Mouse (Mus musculus): ENCODE measurements at regions not wholly inside any gene's neighbourhood (a gene's known extent, or its start where the extent isn't known, plus 50 kb on each side); places are given as distances from the start of the nearest gene placed in this dataset.

DNA sequence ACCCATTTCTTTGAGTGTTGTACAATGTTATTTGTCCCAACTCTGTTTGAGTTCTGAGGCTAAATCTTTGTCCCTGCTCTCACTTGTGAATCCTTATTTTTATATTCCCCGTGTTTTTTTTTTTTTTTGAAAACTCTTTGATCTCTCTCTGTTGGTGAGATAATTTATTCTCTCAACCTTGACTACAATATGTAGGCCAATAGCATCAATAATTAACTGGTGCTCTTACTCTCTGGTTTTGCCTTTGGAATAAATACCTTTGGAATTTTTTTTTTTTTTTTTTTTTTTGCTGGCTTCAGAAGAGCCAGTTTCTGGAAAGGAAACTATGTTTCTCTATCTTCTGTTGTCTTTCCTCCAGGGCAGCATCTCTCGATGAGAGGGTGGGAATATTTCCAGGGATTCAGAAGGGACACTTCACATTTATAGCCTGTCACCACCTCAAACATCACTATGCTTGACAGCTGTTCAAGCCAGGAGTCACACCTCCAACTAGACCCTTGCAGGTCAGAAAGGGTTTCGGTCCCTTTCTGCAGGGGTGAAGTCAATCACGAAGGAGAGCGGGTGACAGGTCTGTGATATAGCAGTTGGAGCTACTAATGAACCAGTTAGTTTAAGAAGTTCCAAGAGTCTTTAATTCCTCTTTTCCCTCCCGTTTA, 330.9 kb upstream of the Fam241a start:
- no peak overlapping the region for H3K27ac ChIP-seq (ENCODE audit: insufficient read depth, low read depth, low read length)
- H3K36me3 ChIP-seq (ENCODE audit: control insufficient read depth, insufficient read depth, low read length), result no peaks in the 10 kb centered on the region
- no peaks in the 10 kb centered on the region for H3K4me1 ChIP-seq (ENCODE audit: control insufficient read depth, insufficient read depth, insufficient read length, low read length)
- H3K27me3 ChIP-seq (ENCODE audit: control insufficient read depth, insufficient read depth, low read length), result no peaks in the 10 kb centered on the region
- TF ChIP-seq POLR2A (IDR thresholded peaks at IDR 0.05; ENCODE audit: low read depth, low read length), result no peak
- no peak for TF ChIP-seq CTCF (IDR thresholded peaks at IDR 0.05; ENCODE audit: extremely low read depth, insufficient read length, insufficient replicate concordance, low read depth, low read length)
- 73% methylated on average over 6 of the region's 6 CpGs for WGBS
- H3K4me3 ChIP-seq (ENCODE audit: low read depth, low read length), result no peak overlapping the region

DNA sequence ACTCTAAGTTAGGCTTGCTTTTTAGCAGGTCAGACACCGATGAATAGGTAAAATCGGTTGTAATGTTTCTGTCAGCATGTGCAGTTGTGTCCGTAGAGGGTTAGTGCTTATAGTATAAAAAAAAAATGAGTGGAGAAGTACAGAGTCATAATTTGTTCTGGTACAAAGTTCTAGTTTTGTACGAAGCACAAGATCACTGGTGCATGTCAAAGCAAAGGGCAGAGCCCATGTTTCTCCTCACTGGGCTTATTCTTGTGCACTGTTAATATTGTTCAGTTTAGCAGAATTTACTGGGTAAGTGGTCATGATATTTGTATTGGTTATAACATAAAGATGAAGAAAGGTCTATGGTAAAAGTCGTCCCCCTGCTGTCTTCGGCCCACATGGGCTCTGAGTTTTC, 330.4 kb upstream of the Fam241a start:
- Histone ChIP-seq H3K27me3 (ENCODE audit: control insufficient read depth, insufficient read depth, low read length) (no peaks in the 10 kb centered on the region), H3K4me1 (ENCODE audit: control insufficient read depth, insufficient read depth, insufficient read length, low read length) (no peaks in the 10 kb centered on the region), H3K36me3 (ENCODE audit: control insufficient read depth, insufficient read depth, low read length) (no peaks in the 10 kb centered on the region), H3K27ac (ENCODE audit: insufficient read depth, low read depth, low read length) (no peak overlapping the region), H3K4me3 (ENCODE audit: low read depth, low read length) (no peak overlapping the region)
- 87% methylated on average over 6 of the region's 6 CpGs for WGBS
- no peak for TF ChIP-seq POLR2A (IDR thresholded peaks at IDR 0.05; ENCODE audit: low read depth, low read length)
- no peak for TF ChIP-seq CTCF (IDR thresholded peaks at IDR 0.05; ENCODE audit: extremely low read depth, insufficient read length, insufficient replicate concordance, low read depth, low read length)

DNA sequence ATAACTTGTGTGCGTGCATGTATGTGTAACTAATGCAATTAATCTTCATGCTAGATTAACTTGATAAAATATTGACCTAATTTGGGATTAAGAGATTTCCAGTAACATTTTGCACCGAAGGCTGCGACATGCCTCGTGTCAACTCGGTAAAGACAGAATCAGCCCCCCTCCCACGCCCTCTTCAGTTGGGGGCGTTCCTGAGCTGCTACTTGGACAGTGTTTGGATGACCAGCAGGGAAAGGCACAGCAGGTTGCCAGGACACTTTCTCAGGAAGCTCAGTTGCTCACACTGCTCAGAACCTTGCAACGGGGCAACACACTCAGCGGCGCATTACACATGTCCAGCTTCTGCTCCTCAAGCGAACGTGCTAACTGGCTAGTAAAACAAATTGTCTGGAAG, 326.2 kb upstream of the Fam241a start:
- WGBS, result 49% methylated on average over 12 of the region's 12 CpGs
- Histone ChIP-seq H3K36me3 (ENCODE audit: control insufficient read depth, insufficient read depth, low read length) (no peaks in the 10 kb centered on the region), H3K4me1 (ENCODE audit: control insufficient read depth, insufficient read depth, insufficient read length, low read length) (no peaks in the 10 kb centered on the region), H3K27ac (ENCODE audit: insufficient read depth, low read depth, low read length) (no peak overlapping the region), H3K4me3 (ENCODE audit: low read depth, low read length) (no peak overlapping the region), H3K27me3 (ENCODE audit: control insufficient read depth, insufficient read depth, low read length) (no peaks in the 10 kb centered on the region)
- no peak for TF ChIP-seq CTCF (IDR thresholded peaks at IDR 0.05; ENCODE audit: extremely low read depth, insufficient read length, insufficient replicate concordance, low read depth, low read length)
- no peak for TF ChIP-seq POLR2A (IDR thresholded peaks at IDR 0.05; ENCODE audit: low read depth, low read length)

DNA sequence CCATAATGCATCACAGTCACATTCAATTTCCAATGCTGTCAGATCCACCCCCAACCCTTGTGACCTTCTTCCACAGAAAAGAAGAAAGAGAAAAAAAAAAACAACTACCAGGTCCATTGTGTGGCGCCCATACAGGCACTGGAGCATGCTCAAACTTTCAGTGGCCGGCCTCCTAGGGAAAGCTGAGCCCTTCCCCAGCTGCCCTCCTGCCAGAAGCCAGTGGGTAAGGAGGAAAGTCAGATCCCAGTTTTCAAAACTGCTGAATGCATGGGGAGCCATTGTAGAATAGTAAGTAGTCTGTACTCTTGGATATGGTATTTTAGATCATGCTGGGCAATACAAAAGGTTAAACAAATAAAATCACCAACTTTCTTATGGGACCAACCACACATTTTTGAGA, 325.5 kb upstream of the Fam241a start:
- Histone ChIP-seq H3K4me3 (ENCODE audit: low read depth, low read length) (no peak overlapping the region), H3K27ac (ENCODE audit: insufficient read depth, low read depth, low read length) (no peak overlapping the region), H3K4me1 (ENCODE audit: control insufficient read depth, insufficient read depth, insufficient read length, low read length) (no peaks in the 10 kb centered on the region), H3K27me3 (ENCODE audit: control insufficient read depth, insufficient read depth, low read length) (no peaks in the 10 kb centered on the region), H3K36me3 (ENCODE audit: control insufficient read depth, insufficient read depth, low read length) (no peaks in the 10 kb centered on the region)
- no peak for TF ChIP-seq CTCF (IDR thresholded peaks at IDR 0.05; ENCODE audit: extremely low read depth, insufficient read length, insufficient replicate concordance, low read depth, low read length)
- no peak for TF ChIP-seq POLR2A (IDR thresholded peaks at IDR 0.05; ENCODE audit: low read depth, low read length)
- WGBS, result 80% methylated on average over 2 of the region's 2 CpGs

DNA sequence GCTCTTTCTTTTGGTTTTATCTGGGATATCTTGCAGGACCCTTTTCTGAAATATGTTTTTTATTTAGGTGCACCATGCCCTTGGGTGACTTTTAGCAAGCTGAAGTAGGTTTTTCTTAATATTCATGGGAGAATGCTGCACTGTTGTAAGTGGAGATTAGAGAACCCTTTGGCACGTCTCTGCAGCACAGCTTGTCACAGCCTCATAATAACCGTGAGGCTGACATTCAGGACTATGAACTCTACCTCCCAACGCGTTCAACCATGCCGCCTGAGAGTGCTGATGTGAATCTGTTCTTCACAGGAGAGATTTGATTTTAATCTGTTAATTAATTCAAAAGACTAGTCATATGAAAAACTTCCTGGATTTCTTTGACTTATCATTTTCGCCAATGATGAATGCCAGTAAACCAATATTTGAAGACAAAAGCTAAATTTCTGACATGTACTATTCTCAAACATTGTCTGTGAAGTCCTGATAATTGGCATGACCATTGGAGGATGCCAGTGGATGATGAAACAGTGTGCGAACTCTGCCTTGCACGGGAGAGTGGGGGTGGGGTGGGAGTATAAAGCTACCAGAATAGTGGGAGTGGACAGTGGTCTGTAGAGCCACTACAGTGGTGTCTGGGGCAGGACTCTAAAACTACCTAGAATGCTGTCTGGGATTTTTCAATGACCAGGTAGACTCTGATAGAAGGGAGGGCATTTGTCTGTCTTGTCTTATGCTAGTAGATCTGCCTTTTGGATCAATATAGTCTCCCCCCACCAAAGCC, 324.8 kb upstream of the Fam241a start:
- Histone ChIP-seq H3K27me3 (ENCODE audit: control insufficient read depth, insufficient read depth, low read length) (no peaks in the 10 kb centered on the region), H3K36me3 (ENCODE audit: control insufficient read depth, insufficient read depth, low read length) (no peaks in the 10 kb centered on the region), H3K4me3 (ENCODE audit: low read depth, low read length) (no peak overlapping the region), H3K27ac (ENCODE audit: insufficient read depth, low read depth, low read length) (no peak overlapping the region), H3K4me1 (ENCODE audit: control insufficient read depth, insufficient read depth, insufficient read length, low read length) (no peaks in the 10 kb centered on the region)
- no peak for TF ChIP-seq POLR2A (IDR thresholded peaks at IDR 0.05; ENCODE audit: low read depth, low read length)
- no peak for TF ChIP-seq CTCF (IDR thresholded peaks at IDR 0.05; ENCODE audit: extremely low read depth, insufficient read length, insufficient replicate concordance, low read depth, low read length)
- 80% methylated on average over 8 of the region's 8 CpGs for WGBS

DNA sequence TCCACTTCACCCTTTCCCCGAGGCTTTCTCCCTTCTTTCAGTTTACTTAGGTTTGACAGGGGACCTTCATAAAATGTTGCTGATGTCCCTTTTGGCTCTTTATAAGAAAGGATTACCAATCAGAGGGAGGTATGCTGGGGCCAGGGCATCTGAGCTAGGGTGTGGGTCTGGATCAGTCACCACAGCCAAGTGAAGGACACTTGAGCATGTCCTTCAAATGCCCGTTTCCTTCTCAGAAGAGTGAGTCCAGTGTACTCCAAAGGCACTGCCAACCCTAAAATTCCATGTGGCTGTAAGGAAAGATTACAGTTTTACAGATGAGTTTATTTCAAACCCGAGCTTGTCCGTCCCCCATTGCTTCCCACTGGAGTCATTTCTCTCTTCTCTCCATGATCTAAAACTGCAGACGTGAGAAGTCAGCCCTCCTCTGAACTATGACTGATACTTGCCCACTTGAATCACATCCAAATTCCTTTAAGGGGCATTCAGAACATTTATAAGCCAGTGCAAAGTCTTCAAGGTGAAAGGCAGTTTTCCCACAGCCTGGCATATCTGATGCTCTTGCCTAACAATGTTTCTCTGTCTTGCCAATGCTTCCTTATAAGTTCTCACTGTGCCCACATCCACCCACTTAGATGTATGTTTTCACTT, 321.8 kb upstream of the Fam241a start:
- TF ChIP-seq POLR2A (IDR thresholded peaks at IDR 0.05; ENCODE audit: low read depth, low read length), result no peak
- TF ChIP-seq CTCF (IDR thresholded peaks at IDR 0.05; ENCODE audit: extremely low read depth, insufficient read length, insufficient replicate concordance, low read depth, low read length), result no peak
- no peaks in the 10 kb centered on the region for H3K27me3 ChIP-seq (ENCODE audit: control insufficient read depth, insufficient read depth, low read length)
- H3K4me1 ChIP-seq (ENCODE audit: control insufficient read depth, insufficient read depth, insufficient read length, low read length), result no peaks in the 10 kb centered on the region
- H3K36me3 ChIP-seq (ENCODE audit: control insufficient read depth, insufficient read depth, low read length), result no peaks in the 10 kb centered on the region
- H3K27ac ChIP-seq (ENCODE audit: insufficient read depth, low read depth, low read length), result no peak overlapping the region
- H3K4me3 ChIP-seq (ENCODE audit: low read depth, low read length), result no peak overlapping the region
- WGBS, result 67% methylated on average over 5 of the region's 5 CpGs

DNA sequence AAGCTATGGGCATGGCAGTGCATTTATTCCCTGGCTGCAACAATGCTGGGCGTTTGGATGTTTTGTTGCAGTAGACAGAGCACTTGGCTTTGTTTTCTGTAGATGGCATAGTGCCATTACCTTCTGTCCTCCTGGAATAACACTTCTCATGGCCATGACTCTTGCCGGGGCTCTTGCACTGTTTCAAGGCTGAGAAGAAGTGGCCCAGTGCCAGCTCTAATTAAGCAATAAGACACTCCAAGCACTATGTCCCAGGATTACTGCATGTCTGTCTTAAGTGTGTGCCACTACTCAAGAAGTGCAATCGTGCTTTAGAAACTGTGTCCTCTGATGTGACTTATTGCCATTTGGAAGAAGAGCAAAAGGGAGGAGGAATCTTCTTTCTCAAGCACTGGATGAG, 316.1 kb upstream of the Fam241a start:
- no peaks in the 10 kb centered on the region for H3K27me3 ChIP-seq (ENCODE audit: control insufficient read depth, insufficient read depth, low read length)
- no peaks in the 10 kb centered on the region for H3K4me1 ChIP-seq (ENCODE audit: control insufficient read depth, insufficient read depth, insufficient read length, low read length)
- H3K27ac ChIP-seq (ENCODE audit: insufficient read depth, low read depth, low read length), result no peak overlapping the region
- H3K4me3 ChIP-seq (ENCODE audit: low read depth, low read length), result no peak overlapping the region
- no peaks in the 10 kb centered on the region for H3K36me3 ChIP-seq (ENCODE audit: control insufficient read depth, insufficient read depth, low read length)
- TF ChIP-seq CTCF (IDR thresholded peaks at IDR 0.05; ENCODE audit: extremely low read depth, insufficient read length, insufficient replicate concordance, low read depth, low read length) (no peak), POLR2A (IDR thresholded peaks at IDR 0.05; ENCODE audit: low read depth, low read length) (no peak)
- 18% methylated on average over 3 of the region's 3 CpGs for WGBS

Data from small intestine, adult 2 months (tissue).